Mouse (Mus musculus) cerebellum, adult 2 months (tissue): ENCODE measurements at regions not wholly inside any gene's neighbourhood (a gene's known extent, or its start where the extent isn't known, plus 50 kb on each side); places are given as distances from the start of the nearest gene placed in this dataset.

Source experiments
- CTCF ChIP-seq: fragments of 200-500 bp; IDR thresholded peaks from 2 replicates; pipeline ENCODE4 v1.5.1; 2011; ENCODE audit warnings: low read depth, mild to moderate bottlenecking, control low read depth, low read length, moderate library complexity, borderline replicate concordance; ENCODE audit not compliant: insufficient read depth
- POLR2A ChIP-seq: fragments of 200-500 bp; IDR thresholded peaks from 2 replicates; pipeline ENCODE4 v1.6.1; 2011; ENCODE audit warnings: low read length, control low read depth, borderline replicate concordance; ENCODE audit not compliant: insufficient read depth

DNA sequence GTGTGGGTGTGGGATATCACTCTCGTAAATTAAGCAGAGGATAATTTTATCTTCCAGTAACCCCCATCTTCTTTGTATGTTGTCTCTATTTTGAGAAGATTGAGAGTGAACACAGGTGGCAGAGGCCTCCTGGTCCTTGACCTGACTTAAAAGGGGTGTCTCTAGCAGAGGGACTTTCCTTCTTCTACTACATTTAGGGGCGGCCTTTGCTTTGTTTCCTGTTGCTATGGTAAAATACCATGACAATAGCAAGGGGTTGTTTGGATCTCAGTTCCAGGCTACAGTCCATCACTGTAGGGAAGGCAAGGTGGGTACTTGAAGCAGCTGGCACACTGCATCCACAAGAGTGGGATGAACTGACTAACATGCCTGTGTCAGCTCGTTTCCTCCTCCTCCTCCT lies 189.3 kb upstream of the Stt3b start:
- TF ChIP-seq CTCF (no peak), POLR2A (no peak)
